Mouse (Mus musculus) heart, embryonic 14.5 days (tissue): ENCODE measurements around the gene Agpat2. TPM values are rescaled to one million over a fixed set of nuclear protein-coding genes. Genes with fewer than 3 reads are reported as not detected.

Experiments used
- ATAC-seq: fragments of 200-750 bp; cut with Nextera tagmentation; 2 replicates; pipeline ENCODE4 v1.8.0; 2017; ENCODE audit warnings: low read depth, moderate TSS enrichment; ENCODE audit not compliant: insufficient number of reproducible peaks, insufficient read depth, low FRiP score
- H3K27ac ChIP-seq, 2 experiments: fragments of 200-500 bp in 1 of 2; fragments of 300-500 bp in 1 of 2; sonication (generic) in 1 of 2; replicated peaks in 1 of 2; 2 replicates each; pipeline ENCODE4 v1.5.1; 2012 to 2014; ENCODE audit warnings: low read depth in 2 of 2, low read length in 2 of 2, control low read depth in 1 of 2, mild to moderate bottlenecking in 1 of 2, mixed read lengths in 1 of 2; ENCODE audit not compliant: control insufficient read depth in 1 of 2, insufficient read depth in 1 of 2
- H3K27me3 ChIP-seq: fragments of 300-500 bp; sonication (generic); 2 replicates; pipeline ENCODE4 v1.6.1; 2014; ENCODE audit warnings: mild to moderate bottlenecking, low read length, control low read depth; ENCODE audit not compliant: control insufficient read depth, insufficient read depth
- H3K36me3 ChIP-seq: fragments of 300-500 bp; sonication (generic); 2 replicates; pipeline ENCODE4 v1.6.1; 2014; ENCODE audit warnings: mild to moderate bottlenecking, control low read depth, low read length, mixed read lengths; ENCODE audit not compliant: control insufficient read depth, insufficient read depth
- H3K4me1 ChIP-seq, 2 experiments: fragments of 200-500 bp in 1 of 2; fragments of 300-500 bp in 1 of 2; sonication (generic) in 1 of 2; 2 replicates each; pipeline ENCODE4 v1.6.1; 2012 to 2014; ENCODE audit warnings: low read length in 2 of 2, control low read depth in 1 of 2, mixed read lengths in 1 of 2; ENCODE audit not compliant: control insufficient read depth in 2 of 2, insufficient read depth in 2 of 2
- H3K4me2 ChIP-seq: fragments of 300-500 bp; sonication (generic); 2 replicates; pipeline ENCODE4 v1.6.1; 2014; ENCODE audit warnings: mild to moderate bottlenecking, low read length
- H3K4me3 ChIP-seq, 2 experiments: fragments of 200-500 bp in 1 of 2; fragments of 300-500 bp in 1 of 2; sonication (generic) in 1 of 2; 2 replicates each; pipeline ENCODE4 v1.5.1; 2012 to 2014; ENCODE audit warnings: low read length in 2 of 2, mild to moderate bottlenecking in 2 of 2, control low read depth in 1 of 2, low read depth in 1 of 2, moderate library complexity in 1 of 2; ENCODE audit not compliant: control insufficient read depth in 1 of 2, insufficient read depth in 1 of 2
- H3K9ac ChIP-seq: fragments of 300-500 bp; sonication (generic); 2 replicates; pipeline ENCODE4 v1.6.1; 2014; ENCODE audit warnings: mild to moderate bottlenecking, low read length
- H3K9me3 ChIP-seq: fragments of 300-500 bp; sonication (generic); 2 replicates; pipeline ENCODE4 v1.6.1; 2016; ENCODE audit warnings: low read length, control low read depth; ENCODE audit not compliant: control insufficient read depth
- WGBS: fragments of 180-500 bp; shearing (Covaris S2); extraction: QIAGEN DNeasy Blood & Tissue Kit; methylation state at CpG from one replicate; pipeline ENCODE4 v1.1.7; 2014; 5-methylcytosine and 5-hydroxymethylcytosine counted together
- polyA plus RNA-seq: library from polyadenylated mRNA; unstranded; fragments of >200 nt; fragmentation: Nextera tagmentation; extraction: Ambion mirVana; gene quantifications from 2 replicates; pipeline ENCODE4 v1.2.1, GENCODE M21; 2014

Gene Agpat2
- polyA plus RNA-seq, 1 experiment from 2014 or later: 24.7 TPM

- no peak overlapping the region for H3K9ac ChIP-seq
- no peak for ATAC-seq
- no peaks in the 10 kb centered on the region for H3K36me3 ChIP-seq
- 48% methylated on average over 7 of the region's 7 CpGs for WGBS
- no peak overlapping the region for H3K27ac ChIP-seq
- H3K4me1 ChIP-seq: peaks cover 0 to 2% of the 10 kb centered on the region in 2 experiments; a peak in 2 of 4 replicates
- H3K9me3 ChIP-seq: no peaks in the 10 kb centered on the region
- H3K4me3 ChIP-seq: no peak overlapping the region
- no peak overlapping the region for H3K4me2 ChIP-seq
- H3K27me3 ChIP-seq: no peaks in the 10 kb centered on the region
These were observed 13.7 kb upstream of the Agpat2 start for GRCm38 (mm10) chr2:26617928-26618327.

GRCm38 (mm10) chr2:26617331-26617730, 13.1 kb upstream of the Agpat2 start:
- H3K27ac ChIP-seq: no peak overlapping the region
- H3K36me3 ChIP-seq: no peaks in the 10 kb centered on the region
- no peaks in the 10 kb centered on the region for H3K27me3 ChIP-seq
- H3K4me1 ChIP-seq: peaks cover 0 to 2% of the 10 kb centered on the region in 2 experiments; a peak in 2 of 4 replicates
- 60% methylated on average over 6 of the region's 6 CpGs for WGBS
- H3K9ac ChIP-seq: no peak overlapping the region
- no peaks in the 10 kb centered on the region for H3K9me3 ChIP-seq
- ATAC-seq: no peak
- H3K4me2 ChIP-seq: no peak overlapping the region
- no peak overlapping the region for H3K4me3 ChIP-seq

- Histone ChIP-seq H3K4me3 (no peak overlapping the region), H3K4me1 (peaks cover 0 to 2% of the 10 kb centered on the region in 2 experiments; a peak in 2 of 4 replicates), H3K9ac (no peak overlapping the region), H3K36me3 (no peaks in the 10 kb centered on the region), H3K27ac (no peak overlapping the region), H3K9me3 (no peaks in the 10 kb centered on the region), H3K4me2 (no peak overlapping the region), H3K27me3 (no peaks in the 10 kb centered on the region)
- 77% methylated on average over 4 of the region's 4 CpGs for WGBS
- no peak for ATAC-seq
These were observed 11.4 kb upstream of the Agpat2 start for GRCm38 (mm10) chr2:26615459-26616124.

DNA sequence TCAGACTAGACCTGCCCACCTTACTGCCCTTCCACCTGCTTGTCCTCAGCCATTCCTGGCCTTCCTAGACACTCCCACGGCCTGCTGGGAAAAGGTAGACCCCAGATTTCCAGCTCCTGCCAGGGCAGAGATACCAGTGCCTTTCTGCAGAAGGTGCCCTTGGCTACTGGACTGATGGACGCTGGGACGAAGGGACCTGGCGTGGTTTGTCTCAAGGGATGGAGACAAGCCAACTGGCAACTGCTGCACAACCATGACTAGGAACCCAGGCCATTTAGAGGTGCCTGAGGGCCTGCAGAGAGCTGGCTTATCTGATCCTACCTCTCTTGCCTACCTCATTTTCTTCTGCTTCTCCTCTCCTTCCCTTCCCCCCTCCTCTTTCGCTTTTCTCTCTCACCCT, 10.7 kb upstream of the Agpat2 start:
- Histone ChIP-seq H3K9me3 (no peaks in the 10 kb centered on the region), H3K27me3 (no peaks in the 10 kb centered on the region), H3K27ac (no peak overlapping the region), H3K4me3 (no peak overlapping the region), H3K4me1 (peaks cover 0 to 2% of the 10 kb centered on the region in 2 experiments; a peak in 2 of 4 replicates), H3K36me3 (no peaks in the 10 kb centered on the region), H3K4me2 (no peak overlapping the region), H3K9ac (no peak overlapping the region)
- 72% methylated on average over 5 of the region's 5 CpGs for WGBS
- ATAC-seq: no peak

- H3K4me3 ChIP-seq: no peak overlapping the region
- no peak overlapping the region for H3K4me2 ChIP-seq
- no peaks in the 10 kb centered on the region for H3K9me3 ChIP-seq
- peaks cover 6 to 14% of the 10 kb centered on the region in 2 experiments for H3K4me1 ChIP-seq
- ATAC-seq: no peak
- no peak overlapping the region for H3K9ac ChIP-seq
- H3K27ac ChIP-seq: no peak overlapping the region
- no peaks in the 10 kb centered on the region for H3K36me3 ChIP-seq
- H3K27me3 ChIP-seq: no peaks in the 10 kb centered on the region
These were observed 7.7 kb upstream of the Agpat2 start for GRCm38 (mm10) chr2:26611896-26612295.

GRCm38 (mm10) chr2:26611054-26611453, 6.8 kb upstream of the Agpat2 start:
- Histone ChIP-seq H3K36me3 (no peaks in the 10 kb centered on the region), H3K9me3 (no peaks in the 10 kb centered on the region), H3K9ac (no peak overlapping the region), H3K27me3 (no peaks in the 10 kb centered on the region), H3K4me3 (no peak overlapping the region), H3K4me1 (peaks cover 12 to 22% of the 10 kb centered on the region in 2 experiments), H3K27ac (no peak overlapping the region), H3K4me2 (no peak overlapping the region)
- no peak for ATAC-seq

DNA sequence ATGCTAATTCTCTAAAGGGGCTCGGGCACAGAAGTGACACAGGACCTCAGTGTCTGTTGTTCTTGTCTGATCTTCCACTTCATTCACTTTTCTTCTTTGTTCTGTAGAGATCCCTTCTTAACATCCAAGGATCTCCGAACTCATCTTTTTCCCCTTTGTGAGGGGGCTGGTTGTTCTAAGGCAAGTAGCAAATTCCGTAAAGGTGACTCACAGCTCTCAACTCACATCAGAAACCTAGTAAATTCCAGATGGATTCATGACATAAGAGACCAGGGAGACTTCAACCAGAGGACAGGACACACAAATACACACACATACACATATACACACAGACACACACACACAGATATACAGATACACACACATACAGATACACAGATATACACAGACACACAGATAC, 6.3 kb upstream of the Agpat2 start:
- 70% methylated on average over 3 of the region's 3 CpGs for WGBS
- H3K4me2 ChIP-seq: no peak overlapping the region
- H3K9ac ChIP-seq: no peak overlapping the region
- no peak overlapping the region for H3K4me3 ChIP-seq
- no peak overlapping the region for H3K27ac ChIP-seq
- H3K4me1 ChIP-seq: peaks cover 12 to 23% of the 10 kb centered on the region in 2 experiments
- H3K36me3 ChIP-seq: no peaks in the 10 kb centered on the region
- ATAC-seq: no peak
- H3K9me3 ChIP-seq: no peaks in the 10 kb centered on the region
- no peaks in the 10 kb centered on the region for H3K27me3 ChIP-seq

DNA sequence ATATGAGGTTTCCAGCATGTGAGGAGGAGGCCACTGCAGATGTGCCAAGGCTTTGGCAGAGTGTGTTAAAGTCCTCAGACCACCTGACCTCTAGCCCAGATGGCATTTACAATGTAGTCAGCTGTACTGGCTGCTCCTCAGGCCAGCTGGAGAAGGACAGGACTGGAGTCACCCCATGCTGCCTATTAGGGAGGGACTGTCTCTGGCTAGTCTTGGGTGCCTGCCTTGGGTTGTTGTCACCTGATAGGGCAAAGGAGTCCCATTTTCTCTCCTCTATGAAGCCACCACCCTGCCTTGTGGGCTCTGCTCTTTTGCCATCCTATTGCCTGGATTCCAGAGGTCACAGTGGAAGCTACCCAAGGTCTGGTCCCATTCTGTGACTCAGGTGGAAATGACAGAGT, 5.0 kb upstream of the Agpat2 start:
- no peak for ATAC-seq
- no peaks in the 10 kb centered on the region for H3K27me3 ChIP-seq
- H3K9me3 ChIP-seq: no peaks in the 10 kb centered on the region
- no peak overlapping the region for H3K9ac ChIP-seq
- no peaks in the 10 kb centered on the region for H3K36me3 ChIP-seq
- peaks cover 15 to 27% of the 10 kb centered on the region in 2 experiments for H3K4me1 ChIP-seq
- no peak overlapping the region for H3K27ac ChIP-seq
- no peak overlapping the region for H3K4me2 ChIP-seq
- H3K4me3 ChIP-seq: no peak overlapping the region
